Mouse (Mus musculus): ENCODE data around the gene Vps16.

GRCm38 (mm10) chr2:130400046-130400445 lies 24.1 kb upstream of the Vps16 start:
- no peak for TF ChIP-seq GATA1 (IDR thresholded peaks at IDR 0.05; ENCODE audit: low read depth, low read length)
- TF ChIP-seq CTCF (IDR thresholded peaks at IDR 0.05 in 2 of 3, conservative IDR thresholded peaks at IDR 0.05 in 1 of 3; ENCODE audit: control insufficient read depth in 1 of 3, insufficient read depth in 1 of 3, low read depth in 2 of 3, low read length in 3 of 3, poor library complexity in 1 of 3, severe bottlenecking in 1 of 3): no peak

Measured in MEL (cell line).